Mouse (Mus musculus) lung, postnatal 14 days (tissue): Measurements from ENCODE around the gene D330020A13Rik.
"Not testable (repeated sequence)": the region's sequence is repeated elsewhere in the genome, so short reads cannot be mapped to it uniquely, and the experiment has no call there.

Experiments
- DNase-seq: peaks from one replicate; pipeline ENCODE4 v3.0.0; 2021

The D330020A13Rik gene

DNA sequence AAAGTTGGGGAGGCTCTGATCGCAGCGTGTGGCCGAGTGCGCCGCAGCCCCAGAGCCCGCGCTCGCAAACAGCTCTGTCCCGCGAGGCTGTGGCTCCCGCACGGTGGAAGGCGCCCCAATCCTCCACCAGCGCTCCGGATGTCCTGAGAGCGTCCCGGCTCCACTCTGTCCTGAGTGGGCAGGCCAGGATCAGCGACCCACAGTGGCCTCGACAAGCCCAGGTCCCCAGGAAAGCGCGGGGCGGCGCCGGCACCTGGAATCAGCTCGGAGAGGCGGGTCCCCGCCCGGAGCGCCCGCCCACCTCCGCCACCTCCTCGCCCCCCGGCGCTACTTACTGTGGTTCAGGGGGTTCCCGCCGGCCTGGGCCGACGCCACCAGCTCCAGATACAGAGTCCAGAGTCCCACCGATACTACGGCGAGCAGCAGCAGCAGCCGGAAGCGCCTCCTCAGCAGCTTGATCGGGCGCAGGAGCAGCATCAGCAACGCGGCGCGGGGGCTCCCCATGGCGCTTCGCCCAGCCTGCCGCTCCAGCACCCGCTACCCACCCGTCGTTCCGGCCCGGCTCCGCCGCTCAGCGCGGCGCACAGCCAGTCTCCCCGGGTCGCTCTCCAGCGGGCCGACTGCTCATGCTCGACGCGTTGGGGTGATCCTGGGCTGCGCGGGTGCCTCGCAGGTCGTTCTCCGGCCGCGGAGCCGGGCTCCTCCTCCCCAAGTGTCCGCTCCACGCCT, at the start of gene D330020A13Rik, which contains the start of gene B4galnt3:
Gene D330020A13Rik, plus strand, starts transcription at position 309 of the 729 bp plus-strand sequence.
Gene B4galnt3, minus strand, starts transcription at position 504 of the 729 bp plus-strand sequence.
- DNase-seq, result peak; percentile 5

DNA sequence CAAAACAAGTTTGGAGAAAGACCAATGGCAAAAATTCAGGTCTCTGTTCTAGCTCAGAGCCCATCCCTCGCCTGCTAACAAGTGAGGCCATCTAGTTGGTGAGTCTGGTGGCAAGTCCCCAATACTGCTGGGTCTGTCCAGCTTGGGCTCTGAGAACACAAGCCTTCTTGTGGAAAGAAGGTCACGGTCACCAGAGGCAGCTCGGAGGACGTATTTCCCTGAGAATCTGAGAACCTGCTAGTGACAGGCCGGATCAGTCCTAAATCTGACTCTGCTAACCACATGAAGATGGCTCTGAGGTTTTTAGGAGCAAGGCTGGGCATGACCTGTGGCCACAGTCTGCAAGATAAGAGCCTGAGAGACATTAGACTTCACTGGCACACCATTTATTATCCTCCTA, 47.5 kb upstream of the D330020A13Rik start:
- DNase-seq, result no peak

DNA sequence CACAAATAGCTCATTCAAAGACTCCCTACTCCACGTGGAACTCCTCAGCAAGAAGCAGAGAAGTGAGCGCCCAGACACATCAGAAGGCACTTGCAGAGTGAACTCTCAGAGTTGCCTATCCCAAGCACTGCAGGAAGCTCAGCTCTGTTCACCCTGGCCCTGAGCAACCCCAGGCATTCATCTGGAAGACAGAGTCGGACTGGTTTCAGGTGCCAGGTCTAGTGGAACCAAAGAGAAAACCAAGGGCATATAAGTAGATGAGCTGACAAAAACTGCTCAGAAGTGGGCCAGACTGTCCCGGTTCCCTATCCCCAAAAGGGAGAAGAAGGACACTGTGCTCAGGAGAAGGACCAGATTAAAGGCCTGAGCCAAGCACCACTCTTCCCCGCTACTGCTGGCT, 44.3 kb upstream of the D330020A13Rik start:
- DNase-seq, result no peak

DNA sequence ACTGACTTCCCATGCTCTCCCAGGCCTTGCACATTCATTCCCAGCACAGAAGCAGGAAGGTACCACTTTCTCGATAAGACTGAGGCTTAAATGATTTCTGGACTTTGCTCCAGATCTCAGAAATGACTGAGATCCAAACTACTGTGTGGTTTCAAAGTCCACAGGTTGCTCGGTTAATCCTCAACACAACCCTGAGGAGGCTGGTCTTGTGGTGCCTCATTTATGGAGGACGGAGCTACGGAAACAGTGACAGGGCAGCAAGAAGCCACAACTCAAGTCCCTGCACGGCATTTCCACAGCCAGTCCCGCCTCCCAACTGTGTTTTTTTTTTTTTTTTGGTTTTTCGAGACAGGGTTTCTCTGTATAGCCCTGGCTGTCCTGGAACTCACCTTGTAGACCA, 43.2 kb upstream of the D330020A13Rik start:
- no peak for DNase-seq

DNA sequence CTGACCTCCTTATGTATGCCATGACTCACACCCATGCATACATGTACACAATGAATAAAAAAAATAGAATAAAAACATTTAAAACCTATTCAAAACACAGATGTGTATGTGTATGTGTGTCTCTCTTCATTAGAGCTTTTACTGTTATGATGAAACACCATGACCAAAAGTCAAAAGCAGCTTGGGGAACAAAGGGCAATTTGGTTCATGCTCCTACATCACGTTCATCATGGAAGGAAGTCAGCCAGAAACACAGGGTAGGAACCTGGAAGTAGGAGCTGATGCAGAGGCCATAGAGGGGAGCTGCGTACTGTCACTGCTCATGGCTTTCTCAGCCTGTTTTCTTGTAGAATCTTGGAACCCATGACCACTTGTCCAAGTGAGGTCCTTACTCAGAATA, 41.4 kb upstream of the D330020A13Rik start:
- no peak for DNase-seq

DNA sequence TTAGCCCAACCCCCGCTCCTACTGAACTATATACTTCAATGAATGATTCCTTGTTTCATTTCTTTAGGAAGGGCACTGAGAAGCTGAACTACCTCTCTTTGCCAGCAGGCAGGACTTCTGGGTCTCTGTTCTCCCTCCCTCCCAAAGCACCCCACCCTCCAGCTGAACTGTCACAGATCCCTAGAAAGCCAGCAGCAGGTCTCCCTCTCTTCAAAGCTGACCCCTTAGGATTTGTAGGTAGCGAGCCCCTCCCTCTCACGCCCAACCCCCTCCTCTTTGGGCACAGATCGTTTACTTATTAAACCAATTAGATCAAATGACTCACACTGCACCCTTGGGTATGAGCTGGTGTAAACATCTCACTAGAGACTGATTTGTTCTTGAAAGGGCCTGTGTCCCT, 39.5 kb upstream of the D330020A13Rik start:
- DNase-seq, result no peak

DNA sequence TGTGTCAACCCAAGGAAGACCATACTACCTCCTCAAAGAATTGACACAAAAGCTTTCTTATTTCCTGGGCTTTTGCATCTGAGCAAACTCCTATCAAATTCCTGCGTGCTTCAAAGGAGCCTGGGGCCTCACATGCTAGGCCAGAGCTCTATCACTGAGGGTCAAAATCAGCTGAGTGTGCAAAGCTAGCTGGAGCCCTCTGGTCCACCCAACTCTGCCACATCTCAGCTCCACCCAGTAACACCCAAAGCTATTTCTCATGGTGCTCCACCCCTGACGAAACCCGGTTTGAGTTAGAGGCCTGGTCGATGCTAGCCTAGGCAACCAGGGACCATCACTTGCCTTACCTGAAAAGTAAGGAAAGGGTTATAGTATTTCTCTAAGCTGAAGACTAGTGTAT, 39.0 kb upstream of the D330020A13Rik start:
- DNase-seq, result no peak

DNA sequence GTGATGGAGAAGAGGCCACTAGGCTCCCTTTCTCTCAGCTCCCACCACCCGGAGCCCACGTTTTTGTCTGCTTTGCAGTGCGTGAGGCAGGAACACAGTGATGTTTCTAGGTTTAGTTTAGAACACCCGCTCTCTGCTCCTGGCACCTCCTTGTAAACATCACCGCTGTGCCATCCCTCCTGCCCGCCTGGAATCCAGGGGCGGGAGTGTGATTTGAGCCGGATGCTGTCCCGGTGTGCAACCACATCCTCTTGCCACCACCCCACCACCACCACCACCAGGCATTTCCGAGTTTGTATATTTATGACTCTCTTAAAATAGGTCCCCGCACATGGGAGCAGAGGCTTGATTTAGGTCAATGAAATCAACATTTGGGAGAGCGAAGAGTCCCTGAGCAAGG, 38.5 kb upstream of the D330020A13Rik start:
- no peak for DNase-seq

DNA sequence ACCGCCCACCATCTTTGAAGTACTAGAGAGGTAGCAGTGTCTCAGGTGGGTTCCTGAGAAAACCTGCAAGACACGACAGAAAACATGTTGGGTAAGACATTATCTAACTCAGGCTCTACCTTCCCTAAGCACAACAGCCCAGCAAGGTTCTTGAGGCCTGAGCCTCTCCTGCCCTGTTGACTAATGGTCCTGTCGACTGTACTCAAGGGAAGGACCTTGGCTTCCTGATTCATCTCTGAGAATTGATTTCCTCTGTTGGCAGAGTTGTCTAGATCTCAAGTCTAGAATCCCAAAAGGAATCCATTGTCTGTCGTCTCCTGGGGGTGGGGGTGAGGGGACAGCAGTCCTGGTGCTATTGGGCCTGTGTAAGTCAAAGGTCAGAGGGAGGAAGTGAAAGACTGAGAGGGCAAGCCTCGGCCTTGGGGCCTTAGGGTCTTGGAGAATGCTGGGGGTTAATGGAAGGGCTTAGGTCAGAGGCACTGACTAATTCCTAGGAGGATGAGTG, 37.7 kb upstream of the D330020A13Rik start:
- no peak for DNase-seq

DNA sequence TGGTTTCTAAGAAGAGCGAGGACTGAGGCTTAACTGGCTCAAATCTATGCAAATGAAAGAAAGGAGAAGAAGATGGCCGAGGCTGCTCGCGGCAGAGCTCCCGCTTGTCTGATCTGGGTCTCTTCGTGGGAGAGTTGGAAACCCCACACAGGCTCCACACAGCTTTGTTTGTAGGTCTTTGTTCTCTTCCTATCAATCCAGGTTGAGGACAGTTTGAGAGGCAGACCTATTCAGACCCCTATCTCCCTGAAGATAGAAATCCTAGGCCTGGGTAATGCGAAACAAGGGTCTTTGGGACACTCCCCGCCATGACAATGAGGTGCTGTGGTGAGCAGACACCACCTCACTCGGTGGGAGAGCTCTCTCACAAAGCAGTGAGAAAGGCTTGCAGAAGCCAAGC, 34.7 kb upstream of the D330020A13Rik start:
- DNase-seq, result no peak

DNA sequence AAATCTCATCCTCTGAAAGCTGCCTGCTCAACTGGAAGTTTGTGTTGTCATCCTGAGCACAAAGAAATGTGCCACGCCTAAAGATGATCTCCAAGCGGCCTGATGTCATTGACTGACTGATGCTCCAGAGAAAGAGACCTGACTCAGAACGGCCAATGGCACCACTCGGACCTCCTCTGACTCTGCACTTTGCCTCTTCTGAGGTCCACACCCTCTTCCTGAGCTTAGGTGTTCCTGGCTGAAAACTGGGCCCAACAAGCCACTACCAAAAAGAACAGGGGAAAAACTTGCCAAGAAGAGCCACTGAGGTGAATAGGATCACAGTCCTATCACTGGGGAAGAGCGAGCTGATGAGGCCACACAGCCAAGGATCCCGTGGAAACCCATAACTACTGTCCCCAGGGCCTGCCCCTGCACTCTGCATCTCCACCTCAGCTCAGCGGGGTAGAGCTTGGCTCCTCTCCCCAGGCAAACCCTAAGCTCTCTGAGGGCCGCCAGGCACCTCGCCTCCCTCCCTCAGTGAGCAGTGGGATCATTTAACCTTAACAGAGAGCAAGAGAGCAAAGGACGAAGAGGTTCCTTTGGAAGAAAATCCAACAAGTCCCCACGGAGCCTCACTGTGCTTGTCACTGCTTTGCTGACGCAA, 31.2 kb upstream of the D330020A13Rik start:
- no peak for DNase-seq

DNA sequence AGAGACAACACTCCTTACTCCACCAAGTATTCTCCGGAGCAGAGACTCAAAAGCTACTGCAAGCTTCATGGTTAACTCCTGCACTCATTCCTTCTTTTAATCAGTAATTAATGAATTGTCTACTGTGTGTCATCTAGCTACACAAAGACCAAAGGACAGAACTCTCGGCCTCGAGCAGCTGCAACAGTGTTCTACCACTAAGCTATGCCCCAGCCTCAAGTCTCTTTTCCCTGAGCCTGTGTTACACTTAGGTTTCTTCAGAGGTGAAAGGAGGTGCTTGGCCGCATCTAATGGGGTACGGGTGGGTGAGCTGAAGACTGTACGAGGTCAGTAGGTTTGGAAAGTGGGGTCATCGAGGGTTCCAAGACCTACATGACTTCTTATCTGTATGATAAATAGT, 30.6 kb upstream of the D330020A13Rik start:
- DNase-seq, result no peak

DNA sequence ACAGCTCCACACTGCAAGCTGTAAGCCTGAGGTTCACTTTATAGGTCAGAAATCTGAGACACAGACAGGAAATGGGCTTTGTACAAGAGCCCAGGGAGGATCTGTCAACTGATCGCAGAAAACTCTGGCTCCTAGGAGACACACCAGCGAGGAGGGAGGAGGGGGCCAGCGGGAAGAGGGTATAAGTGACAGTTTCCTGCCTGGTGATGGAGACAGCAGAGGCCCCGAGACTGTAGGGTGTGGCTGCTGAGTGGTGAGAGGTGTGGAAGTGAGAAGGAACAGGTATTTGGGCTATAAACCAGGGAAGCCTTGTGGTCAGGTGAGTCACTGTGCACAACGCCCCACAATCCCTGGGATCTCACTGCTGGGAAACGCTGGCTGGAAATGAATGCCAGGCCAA, 30.0 kb upstream of the D330020A13Rik start:
- DNase-seq, result no peak

DNA sequence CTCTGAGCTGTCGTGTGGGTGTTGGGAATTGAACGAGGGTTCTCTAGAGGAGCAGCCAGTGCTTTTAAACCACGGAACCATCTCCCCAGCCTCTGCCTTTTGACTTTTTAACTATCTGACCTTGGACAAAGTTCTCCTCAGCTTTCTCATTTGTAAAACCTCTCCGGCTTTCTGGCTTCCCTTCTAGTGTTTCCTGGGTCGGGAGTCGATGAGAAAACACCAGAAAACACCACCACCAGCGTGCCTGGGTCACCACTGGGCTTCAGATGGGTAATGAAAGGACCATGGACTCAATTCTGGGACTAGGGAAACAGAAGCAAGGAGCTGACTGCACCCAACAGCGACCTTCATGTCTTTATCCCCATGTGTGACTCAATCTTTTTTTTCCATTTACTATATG, 20.0 kb upstream of the D330020A13Rik start:
- no peak for DNase-seq

DNA sequence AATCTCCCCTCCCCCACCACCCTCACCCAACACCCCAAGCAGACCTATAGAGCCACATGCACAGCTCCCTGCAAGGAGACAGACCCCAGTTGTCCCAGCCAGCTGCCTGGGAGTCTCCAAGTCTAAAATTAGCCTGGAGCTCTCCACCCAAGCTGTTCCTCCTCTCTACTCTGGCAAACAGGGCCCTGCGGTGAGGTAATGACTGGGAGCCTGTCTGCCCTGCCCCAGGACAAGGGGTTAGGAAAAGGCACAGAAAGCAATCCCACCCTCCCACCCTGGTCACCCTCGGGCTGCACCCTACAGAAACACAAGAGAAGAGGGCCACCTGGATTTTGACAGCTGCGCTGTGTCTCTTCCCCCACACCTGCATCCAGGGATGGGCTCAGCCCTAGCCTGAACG, 19.3 kb upstream of the D330020A13Rik start:
- no peak for DNase-seq

DNA sequence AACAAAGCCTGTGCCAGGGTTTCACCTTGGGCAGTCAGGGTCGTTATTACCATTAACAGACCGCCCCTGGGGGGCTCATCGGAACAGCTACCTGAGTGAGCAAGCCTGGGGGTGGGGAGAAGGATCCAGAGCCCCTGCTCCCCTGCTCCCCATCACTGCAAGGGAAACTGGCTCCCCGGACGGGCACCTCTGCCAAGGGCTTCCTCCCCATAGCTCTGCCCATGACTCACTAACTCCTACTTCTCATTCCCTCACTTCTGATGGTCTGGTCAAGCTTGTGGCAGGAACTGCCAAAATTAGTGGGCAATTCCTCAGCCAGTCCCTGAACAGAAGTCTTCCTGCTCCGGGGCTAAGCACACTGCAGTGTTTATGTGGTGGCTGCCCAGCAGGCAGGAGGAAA, 18.9 kb upstream of the D330020A13Rik start:
- peak; percentile 1 for DNase-seq

DNA sequence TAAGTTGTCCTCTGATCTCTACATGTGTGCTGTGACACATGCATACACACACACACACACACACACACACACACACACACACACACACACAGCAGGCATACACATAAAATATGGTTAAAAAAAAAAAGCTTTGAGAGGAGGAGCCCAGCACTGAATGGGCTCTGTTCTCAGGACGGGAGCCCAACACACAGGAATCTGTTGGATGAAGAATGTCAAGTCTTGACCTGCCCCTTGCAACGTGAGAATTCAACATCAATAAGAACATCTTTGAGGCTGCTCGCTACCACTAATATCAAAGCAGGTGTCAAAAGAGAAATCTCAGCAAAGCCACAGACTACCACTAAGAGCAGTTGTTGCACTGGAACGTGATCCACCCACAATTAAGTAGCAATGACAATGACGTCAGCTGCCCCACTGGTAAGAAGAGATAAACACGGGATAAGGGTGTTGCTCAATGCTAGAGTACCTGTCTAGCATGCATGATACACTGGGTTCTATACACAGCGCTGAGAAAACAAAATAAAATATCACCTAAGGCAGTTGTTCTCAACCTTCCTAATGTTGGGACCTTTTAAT, 17.2 kb upstream of the D330020A13Rik start:
- no peak for DNase-seq

DNA sequence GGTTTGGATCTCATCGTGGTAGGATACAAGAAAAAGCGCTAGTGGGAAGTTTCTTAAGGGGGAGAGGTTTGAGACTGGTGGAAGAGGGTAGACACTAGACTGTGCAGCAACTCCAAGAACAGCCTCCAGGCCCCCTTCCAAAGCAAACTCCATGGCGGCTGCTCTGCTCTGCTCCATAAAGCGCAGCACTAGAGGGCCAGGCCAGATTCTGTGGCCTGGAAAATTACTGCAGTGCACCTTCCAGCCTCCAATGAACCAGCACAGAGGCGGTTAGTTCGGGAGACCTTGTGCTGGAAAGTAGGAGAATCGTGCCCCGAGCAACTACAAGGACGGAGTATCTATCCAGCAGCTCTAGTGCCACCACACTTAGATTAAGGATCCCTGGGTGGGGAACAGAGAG, 6.9 kb upstream of the D330020A13Rik start:
- no peak for DNase-seq

DNA sequence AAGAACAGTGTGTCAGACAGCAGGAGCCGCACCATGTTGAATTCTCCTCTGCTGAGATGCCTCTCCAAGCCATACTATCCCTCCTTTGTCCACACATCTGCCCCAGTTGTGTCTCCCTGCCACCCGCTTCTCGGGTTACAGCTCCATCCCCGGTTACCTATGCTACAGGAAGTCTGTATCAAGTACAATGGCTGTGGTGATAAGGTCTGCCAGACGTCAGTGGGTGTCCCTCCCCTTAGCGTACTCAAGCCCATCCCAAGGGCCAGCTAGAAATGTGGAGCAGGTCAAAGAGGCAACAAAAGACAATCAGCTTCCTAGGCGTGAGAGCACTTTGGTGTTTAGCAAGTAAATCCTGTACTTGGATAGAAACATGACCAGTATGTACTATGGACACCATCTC, 5.6 kb upstream of the D330020A13Rik start:
- DNase-seq, result no peak

DNA sequence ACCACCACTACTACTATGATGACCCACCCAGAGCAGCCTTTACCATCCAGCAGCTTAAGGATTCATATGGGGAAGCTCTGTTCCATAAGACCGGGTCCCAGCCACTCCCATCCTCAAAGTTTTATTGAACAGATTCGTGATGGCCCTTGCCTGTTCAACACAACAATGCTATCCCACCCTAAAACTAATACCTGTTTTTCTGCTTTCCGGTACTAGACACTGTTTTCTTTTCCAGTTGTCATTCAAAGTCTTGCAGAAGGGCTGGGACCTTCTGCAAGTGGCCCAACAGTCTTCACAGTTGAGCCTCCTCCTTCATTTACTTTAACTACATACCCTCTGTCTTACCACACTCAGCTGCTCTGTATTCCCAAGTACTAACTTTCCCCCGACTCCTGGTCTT, 4.7 kb upstream of the D330020A13Rik start:
- no peak for DNase-seq

DNA sequence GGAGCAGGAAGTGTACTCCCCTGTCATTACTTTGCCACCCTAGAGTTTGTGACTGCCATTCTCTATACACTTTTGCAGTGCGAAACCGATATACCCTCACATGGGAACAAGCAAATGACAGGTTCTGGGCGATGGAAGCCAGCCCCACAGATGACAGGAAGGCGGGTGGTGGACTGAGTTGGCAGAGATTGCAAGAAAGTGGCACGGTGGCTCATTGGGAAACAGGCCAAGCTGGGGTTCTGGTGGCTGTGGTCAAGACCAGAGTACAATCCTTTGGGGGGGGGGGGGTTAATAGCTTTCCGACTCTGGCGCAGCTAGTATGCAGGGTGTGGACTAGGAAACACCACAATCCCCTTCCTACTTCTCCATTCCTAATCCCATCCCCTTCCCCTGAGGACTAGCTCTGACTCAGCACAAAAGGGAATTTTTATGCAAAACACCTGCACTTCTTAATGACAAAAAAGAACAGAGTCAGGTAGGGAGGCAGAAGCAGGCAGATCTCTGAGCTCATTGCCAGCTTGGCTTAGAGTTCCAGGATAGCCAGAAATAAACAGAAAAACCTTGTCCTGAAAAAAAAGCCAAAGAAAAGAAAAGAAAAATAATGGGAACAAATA, 2.7 kb upstream of the D330020A13Rik start:
- no peak for DNase-seq

DNA sequence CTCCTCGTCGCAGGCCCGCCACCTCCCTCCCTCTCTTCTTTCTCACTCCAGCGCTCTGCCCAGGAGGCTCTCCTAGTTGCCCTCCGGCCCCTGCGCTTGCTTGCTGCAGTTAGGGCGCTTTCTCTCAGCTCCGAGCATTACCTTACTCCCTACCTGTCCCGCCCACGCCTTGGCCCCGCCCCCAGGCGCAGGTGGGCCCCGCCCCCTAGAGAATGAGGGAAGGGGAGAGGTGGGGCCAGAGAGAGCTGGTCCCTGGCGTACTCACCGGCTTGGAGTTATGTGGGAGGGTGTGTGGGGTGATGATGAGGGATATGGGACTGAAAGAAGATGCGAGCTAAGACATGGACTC, 595 bp downstream of the D330020A13Rik start:
- peak; percentile 67 for DNase-seq

DNA sequence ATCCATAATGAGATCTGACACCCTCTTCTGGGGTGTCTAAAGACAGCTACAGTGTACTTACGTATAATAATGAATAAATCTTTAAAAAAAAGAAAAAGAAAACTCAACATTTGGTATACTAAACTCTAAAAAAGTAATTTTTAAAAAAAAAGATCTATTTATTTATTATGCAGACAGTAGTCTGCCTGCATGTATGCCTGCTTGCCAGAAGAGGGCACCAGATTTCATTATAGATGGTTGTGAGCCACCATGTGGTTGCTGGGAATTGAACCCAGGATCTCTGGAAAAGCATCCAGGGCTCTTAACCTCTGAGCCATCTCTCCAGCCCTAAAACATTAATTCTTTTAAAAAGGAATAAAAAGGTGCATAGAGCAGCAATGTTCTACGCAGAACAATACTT, 2.4 kb downstream of the D330020A13Rik start:
- not testable (repeated sequence) for DNase-seq

DNA sequence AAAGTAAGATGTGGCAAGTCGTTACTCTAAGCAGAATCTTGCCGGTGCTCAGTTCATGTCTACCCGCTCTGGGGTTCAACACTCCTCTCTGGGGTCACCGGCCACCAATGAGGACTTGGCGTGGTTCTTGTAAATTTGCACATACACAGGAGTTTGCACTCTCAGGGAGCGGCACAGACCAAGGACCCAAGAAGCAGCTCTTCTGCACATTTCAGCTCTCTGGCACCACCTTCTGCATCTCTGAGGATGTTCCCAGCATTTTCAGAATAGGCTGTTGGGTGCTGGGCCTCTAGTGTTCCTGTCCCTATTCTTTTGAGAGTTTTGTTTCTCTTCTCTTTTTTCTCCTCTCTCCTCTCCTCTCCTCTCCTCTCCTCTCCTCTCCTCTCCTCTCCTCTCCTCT, 7.0 kb downstream of the D330020A13Rik start:
- peak; percentile 36 for DNase-seq
